Mouse (Mus musculus) spleen, adult 2 months (tissue): Measurements from ENCODE around the gene Gm20388. TPM values are rescaled to one million over a fixed set of nuclear protein-coding genes. Genes with fewer than 3 reads are reported as not detected.

Experiments
- DNase-seq, 2 experiments: peaks; one replicate each; pipeline versions ENCODE4 v3.0.0 to v3.0.0-alpha.2; 2012 to 2021; ENCODE audit warnings: low spot score in 2 of 2, low read depth in 1 of 2
- H3K27ac ChIP-seq: fragments of 200-500 bp; 2 replicates; pipeline ENCODE4 v1.5.1; 2012; ENCODE audit warnings: low read length, inconsistent platforms; ENCODE audit not compliant: insufficient read depth
- H3K27me3 ChIP-seq: fragments of 200-500 bp; 2 replicates; pipeline ENCODE4 v1.6.1; 2012; ENCODE audit warnings: mild to moderate bottlenecking, moderate library complexity, low read length, inconsistent platforms; ENCODE audit not compliant: control insufficient read depth, insufficient read depth
- H3K36me3 ChIP-seq: fragments of 200-500 bp; 2 replicates; pipeline ENCODE4 v1.6.1; 2012; ENCODE audit warnings: mild to moderate bottlenecking, low read length, inconsistent platforms; ENCODE audit not compliant: control insufficient read depth, insufficient read depth
- H3K4me1 ChIP-seq: fragments of 200-500 bp; 2 replicates; pipeline ENCODE4 v1.6.1; 2011; ENCODE audit warnings: inconsistent platforms; ENCODE audit not compliant: control insufficient read depth, insufficient read depth, insufficient read length
- H3K4me3 ChIP-seq: fragments of 200-500 bp; 2 replicates; pipeline ENCODE4 v1.5.1; 2011; ENCODE audit warnings: mild to moderate bottlenecking, inconsistent platforms; ENCODE audit not compliant: insufficient read depth, insufficient read length; ENCODE audit errors: extremely low read depth
- CTCF ChIP-seq: fragments of 200-500 bp; IDR thresholded peaks from 2 replicates; pipeline ENCODE4 v1.5.1; 2011; ENCODE audit warnings: mild to moderate bottlenecking, inconsistent platforms; ENCODE audit not compliant: insufficient read depth, insufficient read length, insufficient replicate concordance; ENCODE audit errors: extremely low read depth
- POLR2A ChIP-seq: fragments of 200-500 bp; IDR thresholded peaks from 2 replicates; pipeline ENCODE4 v1.6.1; 2011; ENCODE audit warnings: low read depth, low read length, inconsistent platforms
- WGBS: fragments of 180-500 bp; shearing (Covaris S2); methylation state at CpG from one replicate; pipeline ENCODE4 v1.1.7; 2018; 5-methylcytosine and 5-hydroxymethylcytosine counted together
- polyA plus RNA-seq: library from polyadenylated mRNA; depleted of rRNA; stranded (reverse); fragments of >200 nt; gene quantifications from 2 replicates; pipeline ENCODE4 v1.2.3, GENCODE M21; 2012

The Gm20388 gene
- polyA plus RNA-seq, 1 experiment = 26.1 TPM

DNA sequence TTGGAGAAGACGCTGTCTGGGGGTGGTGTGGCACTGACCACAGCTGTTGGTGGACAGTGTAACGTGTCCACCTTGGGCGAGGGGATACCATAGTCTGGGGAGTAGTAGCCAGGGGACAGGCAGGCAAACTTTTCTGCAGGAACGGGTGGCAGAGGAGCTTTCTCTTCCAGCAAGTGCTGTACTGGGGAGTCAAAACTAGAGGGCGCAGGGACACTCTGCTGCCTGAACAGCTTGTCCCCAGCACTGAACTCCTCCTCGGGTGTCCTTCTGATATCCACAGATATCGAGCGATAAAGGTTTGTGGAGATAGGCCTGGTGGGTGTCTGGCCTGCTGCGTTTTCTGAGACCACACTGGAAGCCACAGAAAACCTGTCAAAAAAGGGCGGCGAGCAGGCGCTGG, 2980.8 kb downstream of the Gm20388 start:
- 91% methylated on average over 12 of the region's 12 CpGs for WGBS
- H3K4me1 ChIP-seq = no peaks in the 10 kb centered on the region
- no peak overlapping the region for H3K4me3 ChIP-seq
- H3K27ac ChIP-seq = no peak overlapping the region
- peaks cover 85% of the 10 kb centered on the region for H3K36me3 ChIP-seq
- TF ChIP-seq CTCF = no peak
- no peaks in the 10 kb centered on the region for H3K27me3 ChIP-seq
- no peak for DNase-seq

DNA sequence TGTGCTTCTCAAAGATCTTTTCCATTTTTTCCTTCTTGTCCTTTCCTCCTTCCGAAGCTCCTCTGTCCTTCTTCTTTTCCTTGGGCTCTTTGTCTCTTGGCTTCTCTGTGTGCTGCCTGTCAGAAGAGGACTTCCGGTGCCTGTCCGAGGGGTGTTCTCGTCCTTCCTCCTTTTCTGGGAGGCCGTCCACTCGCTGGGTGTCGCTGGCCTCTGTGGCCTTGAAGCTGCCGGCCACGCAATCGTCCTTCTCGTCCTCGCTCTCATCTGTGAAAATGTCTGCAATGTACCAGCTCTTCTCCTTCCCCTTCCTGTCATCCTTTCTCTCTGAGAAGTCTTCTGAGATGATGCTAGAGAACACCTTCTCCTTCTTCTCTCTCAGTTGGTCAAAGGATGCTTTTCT, 2982.8 kb downstream of the Gm20388 start:
- TF ChIP-seq CTCF (no peak), POLR2A (no peak)
- WGBS = 91% methylated on average over 12 of the region's 12 CpGs
- no peaks in the 10 kb centered on the region for H3K27me3 ChIP-seq
- H3K4me1 ChIP-seq = no peaks in the 10 kb centered on the region
- H3K4me3 ChIP-seq = no peak overlapping the region
- no peak overlapping the region for H3K27ac ChIP-seq
- H3K36me3 ChIP-seq = peaks cover 81% of the 10 kb centered on the region
- no peak for DNase-seq

DNA sequence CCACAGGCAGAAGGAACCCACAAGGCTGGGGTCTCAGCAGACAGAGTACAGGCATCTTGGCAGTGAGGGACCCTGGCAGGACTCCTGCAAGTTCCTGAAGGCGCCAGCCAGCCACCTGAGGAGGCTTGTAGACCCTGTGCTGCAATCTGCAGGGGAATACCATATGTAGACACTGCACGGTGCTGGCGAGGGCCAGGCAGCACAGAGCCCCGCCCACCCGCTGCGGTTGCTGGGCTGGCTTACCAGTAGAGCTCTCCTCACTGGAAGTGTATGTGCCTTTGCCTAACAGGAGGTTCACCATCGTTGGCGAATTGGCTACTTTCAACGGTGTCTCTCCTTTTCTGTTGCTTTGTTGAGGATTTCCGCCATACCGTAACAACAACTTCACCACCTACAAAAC, 2985.7 kb downstream of the Gm20388 start:
- H3K27me3 ChIP-seq = no peaks in the 10 kb centered on the region
- 95% methylated on average over 11 of the region's 11 CpGs for WGBS

DNA sequence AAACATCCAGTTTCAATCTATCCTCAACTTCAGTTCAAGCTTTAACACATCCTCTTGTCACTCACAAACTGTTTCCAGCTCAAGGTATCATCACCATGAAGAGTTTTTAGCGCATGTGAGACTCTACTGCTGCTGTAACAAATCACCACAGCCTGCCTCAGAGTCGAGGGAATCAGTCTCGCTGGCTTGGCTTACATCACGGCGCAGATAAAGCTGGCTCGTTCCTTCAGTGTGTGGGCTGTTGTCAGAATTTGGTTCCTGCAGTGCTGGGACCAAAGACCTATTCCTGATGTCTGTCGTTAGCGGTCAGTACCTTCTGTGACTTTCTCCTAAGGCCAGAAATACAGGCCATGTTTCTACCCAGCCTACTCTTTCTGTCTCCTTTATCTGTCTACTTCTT, 2986.6 kb downstream of the Gm20388 start:
- no peak overlapping the region for H3K4me3 ChIP-seq
- no peaks in the 10 kb centered on the region for H3K4me1 ChIP-seq
- H3K36me3 ChIP-seq = peaks cover 61% of the 10 kb centered on the region
- DNase-seq = no peak
- no peaks in the 10 kb centered on the region for H3K27me3 ChIP-seq
- WGBS = 93% methylated on average over 8 of the region's 8 CpGs
- TF ChIP-seq CTCF (no peak), POLR2A (no peak)
- no peak overlapping the region for H3K27ac ChIP-seq

More for the DNA sequence above, 2985.7 kb downstream of the Gm20388 start:
- H3K4me3 ChIP-seq = no peak overlapping the region
- peaks cover 70% of the 10 kb centered on the region for H3K36me3 ChIP-seq
- DNase-seq = no peak
- H3K27ac ChIP-seq = no peak overlapping the region
- TF ChIP-seq CTCF (no peak), POLR2A (no peak)
- H3K4me1 ChIP-seq = no peaks in the 10 kb centered on the region

DNA sequence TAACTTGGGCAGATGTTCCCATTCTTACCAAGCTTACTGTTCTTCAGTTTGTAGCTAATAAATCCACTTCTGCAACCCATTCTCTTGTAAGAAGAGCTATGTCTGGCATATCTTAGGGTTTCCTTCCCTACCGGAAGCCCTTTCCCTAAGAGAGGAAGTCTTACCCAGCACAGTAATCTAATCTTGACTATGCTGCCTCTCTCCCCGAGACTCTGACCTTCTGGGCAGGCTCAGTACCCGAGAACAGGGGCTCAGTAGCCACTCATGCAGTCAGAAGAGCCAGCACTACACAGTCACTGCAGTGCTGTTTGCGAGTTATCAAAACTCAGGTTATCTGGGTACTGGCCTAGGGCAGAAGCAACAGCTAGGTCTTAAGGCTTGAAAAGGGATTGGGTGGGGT, 2987.4 kb downstream of the Gm20388 start:
- no peak overlapping the region for H3K27ac ChIP-seq
- H3K4me1 ChIP-seq = no peaks in the 10 kb centered on the region
- WGBS = 82% methylated on average over 4 of the region's 4 CpGs
- DNase-seq = no peak
- no peak for TF ChIP-seq POLR2A
- no peak for TF ChIP-seq CTCF
- no peak overlapping the region for H3K4me3 ChIP-seq
- H3K36me3 ChIP-seq = peaks cover 55% of the 10 kb centered on the region
- H3K27me3 ChIP-seq = no peaks in the 10 kb centered on the region

DNA sequence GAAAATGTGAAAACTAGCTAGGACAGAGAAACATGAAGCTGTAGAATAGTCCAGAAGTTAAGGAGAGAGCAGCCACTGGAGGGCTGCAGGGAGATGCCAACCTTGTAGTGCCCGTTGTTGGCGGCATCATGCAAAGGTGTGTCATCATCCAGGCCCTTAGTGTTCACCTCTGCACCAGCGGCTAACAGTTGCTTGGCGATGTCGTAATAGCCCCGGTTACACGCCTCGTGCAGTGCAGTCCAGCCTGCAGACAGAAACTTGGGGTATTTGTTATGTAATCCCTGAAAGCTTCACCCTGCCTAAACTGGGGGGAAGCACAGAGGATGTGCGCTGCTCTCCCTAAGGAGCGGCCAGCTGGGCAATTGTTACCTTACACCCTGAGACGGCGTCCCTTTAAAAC, 2987.8 kb downstream of the Gm20388 start:
- Histone ChIP-seq H3K36me3 (peaks cover 50% of the 10 kb centered on the region), H3K4me1 (no peaks in the 10 kb centered on the region), H3K4me3 (no peak overlapping the region), H3K27ac (no peak overlapping the region), H3K27me3 (no peaks in the 10 kb centered on the region)
- DNase-seq = no peak
- TF ChIP-seq CTCF (no peak), POLR2A (no peak)
- 93% methylated on average over 12 of the region's 12 CpGs for WGBS

DNA sequence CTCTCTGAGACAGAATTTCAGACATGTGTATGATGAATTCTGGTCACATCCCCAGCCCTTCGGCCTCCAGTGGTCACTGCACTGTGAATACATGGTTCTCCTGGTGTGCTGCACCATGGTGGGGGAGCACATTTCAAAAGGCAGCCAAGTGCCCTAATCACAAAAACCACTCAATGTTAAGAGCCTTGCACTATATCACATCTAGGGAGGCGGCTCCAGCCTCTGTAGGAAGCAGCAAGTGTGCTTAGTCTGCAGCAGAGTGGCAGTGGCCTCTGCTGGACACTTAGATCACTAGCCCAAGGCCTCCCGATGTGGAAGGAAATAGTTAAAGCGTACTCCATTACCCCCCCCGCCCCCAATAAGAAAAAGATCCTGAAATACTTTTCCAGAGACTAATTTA, 2988.4 kb downstream of the Gm20388 start:
- H3K4me1 ChIP-seq = no peaks in the 10 kb centered on the region; the same call in 1 of the 2 replicates
- peaks cover 50% of the 10 kb centered on the region for H3K36me3 ChIP-seq

More for the DNA sequence above, 2988.4 kb downstream of the Gm20388 start:
- DNase-seq = no peak
- 89% methylated on average over 5 of the region's 5 CpGs for WGBS
- TF ChIP-seq CTCF (no peak), POLR2A (no peak)
- no peak overlapping the region for H3K4me3 ChIP-seq
- no peak overlapping the region for H3K27ac ChIP-seq
- no peaks in the 10 kb centered on the region for H3K27me3 ChIP-seq
